In genomic region chr11:117994250-117995057, GRCm38 (mm10) we compare ENCODE assay signal across 8 mouse cellular contexts. TPM values are rescaled to one million over a fixed set of nuclear protein-coding genes. Genes with fewer than 3 reads are reported as not detected.
DNase-seq lines count a peak whose midpoint lies in the region; ATAC-seq and TF ChIP-seq lines count a peak whose summit lies in the region.

No protein-coding gene starts in this region.

- no peaks in the 10 kb centered on the region for H3K27me3 ChIP-seq in intestine, embryonic 14.5 days (replicated peaks; ENCODE audit: control insufficient read depth, insufficient read depth, low read length)
- no peaks in the 10 kb centered on the region for H3K27me3 ChIP-seq in midbrain, postnatal 0 days (ENCODE audit: insufficient read depth, low read length)

- no peak for TF ChIP-seq CTCF in bone marrow macrophage, adult 2 months (IDR thresholded peaks at IDR 0.05; ENCODE audit: low read depth, low read length)
- TF ChIP-seq CTCF in midbrain, postnatal 0 days (IDR thresholded peaks at IDR 0.05): no peak

- H3K27ac ChIP-seq in bone marrow macrophage, adult 2 months (ENCODE audit: insufficient read depth, low read depth, low read length): peak overlapping the region; percentile 34; the same call in 1 of the 2 replicates
- peak overlapping the region; percentile 69 for H3K27ac ChIP-seq in intestine, embryonic 14.5 days (ENCODE audit: low read depth)
- H3K27ac ChIP-seq in midbrain, postnatal 0 days (ENCODE audit: low read depth, low read length): no peak overlapping the region

- TF ChIP-seq POLR2A in bone marrow macrophage, adult 2 months (IDR thresholded peaks at IDR 0.05; ENCODE audit: borderline replicate concordance, low read depth, low read length): no peak

- H3K4me3 ChIP-seq in bone marrow macrophage, adult 2 months (ENCODE audit: insufficient read depth, low read length): no peak overlapping the region
- no peak overlapping the region for H3K4me3 ChIP-seq in intestine, embryonic 14.5 days (ENCODE audit: low read depth, low read length)
- H3K4me3 ChIP-seq in midbrain, postnatal 0 days (ENCODE audit: low read depth, low read length): no peak overlapping the region

- peaks cover 4% of the 10 kb centered on the region; the same call in 1 of the 2 replicates for H3K36me3 ChIP-seq in intestine, embryonic 14.5 days (ENCODE audit: control insufficient read depth, insufficient read depth, low read length)
- H3K36me3 ChIP-seq in midbrain, postnatal 0 days (ENCODE audit: insufficient read depth, low read length): no peaks in the 10 kb centered on the region

- intact Hi-C loops in left cerebral cortex, postnatal 36 days (cut with DNase I): no loop called here
- intact Hi-C loops in left cerebral cortex, postnatal 10 days (cut with DNase I): no loop called here

- H3K4me2 ChIP-seq in intestine, embryonic 14.5 days (ENCODE audit: low read length): 0 out of 2 replicates have a peak overlapping the region, but pooled peaks have one; percentile 4
- H3K4me2 ChIP-seq in midbrain, postnatal 0 days (ENCODE audit: low read depth, low read length, poor library complexity, severe bottlenecking): no peak overlapping the region

- peak; percentile 25 to 40 for DNase-seq in left cerebral cortex, postnatal 36 days (ENCODE audit: low spot score in 2 of 2)
- no peak for DNase-seq in left cerebral cortex, postnatal 10 days (ENCODE audit: extremely low spot score in 1 of 2, low spot score in 2 of 2)
- DNase-seq in intestine, embryonic 14.5 days (ENCODE audit: low spot score): no peak
- DNase-seq in lung, postnatal 10 days: peak; percentile 59
- no peak for DNase-seq in midbrain, postnatal 0 days (ENCODE audit: low spot score)
- no peak for DNase-seq in adrenal gland, adult 18-20 months (ENCODE audit: low spot score in 2 of 2)

- no peak overlapping the region for H3K9ac ChIP-seq in intestine, embryonic 14.5 days (ENCODE audit: low read length)
- no peak overlapping the region for H3K9ac ChIP-seq in midbrain, postnatal 0 days (replicated peaks; ENCODE audit: low read length, poor library complexity, severe bottlenecking)

- no peaks in the 10 kb centered on the region for H3K9me3 ChIP-seq in intestine, embryonic 14.5 days (ENCODE audit: control insufficient read depth, low read length)
- no peaks in the 10 kb centered on the region for H3K9me3 ChIP-seq in midbrain, postnatal 0 days (ENCODE audit: low read length)

- H3K4me1 ChIP-seq in bone marrow macrophage, adult 2 months (ENCODE audit: control insufficient read depth, insufficient read depth, low read length): peaks cover 72% of the 10 kb centered on the region
- peaks cover 37% of the 10 kb centered on the region for H3K4me1 ChIP-seq in intestine, embryonic 14.5 days (replicated peaks; ENCODE audit: control insufficient read depth, insufficient read depth, low read length)
- H3K4me1 ChIP-seq in midbrain, postnatal 0 days (ENCODE audit: insufficient read depth, low read length): peaks cover 9% of the 10 kb centered on the region; the same call in 1 of the 2 replicates

- peak; percentile 21; the same call in 1 of the 2 replicates for ATAC-seq in intestine, embryonic 14.5 days (replicated peaks; ENCODE audit: low FRiP score, low TSS enrichment, low read depth)
- ATAC-seq in megakaryocyte progenitor cell, adult 5-6 weeks (replicated peaks; ENCODE audit: poor library complexity): no peak
- ATAC-seq in midbrain, postnatal 0 days (ENCODE audit: low FRiP score): no peak

- 36% methylated on average over 9 of the region's 9 CpGs for WGBS in intestine, embryonic 14.5 days
- WGBS in midbrain, postnatal 0 days: 70% methylated on average over 9 of the region's 9 CpGs

RNA-seq across cellular contexts. Expression of gene Pgs1, which starts 8.4 kb away (rescaled TPM):
- total RNA-seq in left cerebral cortex, postnatal 36 days (2021): 10 to 100 TPM; 82.8 to 86.3 TPM
- 10 to 100 TPM; 58.6 to 62.3 TPM for total RNA-seq in left cerebral cortex, postnatal 10 days (2021)
- 35.4 and 37.1 TPM in 2 replicates for polyA plus RNA-seq in bone marrow macrophage, adult 2 months (2012; ENCODE audit: insufficient read depth, insufficient read length, missing spikeins)
- polyA plus RNA-seq in intestine, embryonic 14.5 days (2014; fragmentation: Nextera tagmentation; extraction: Ambion mirVana): 31.6 and 33.8 TPM in 2 replicates
- 13.0 and 14.7 TPM in 2 replicates for total RNA-seq in megakaryocyte progenitor cell, adult 5-6 weeks (2015)
- total RNA-seq in megakaryocyte progenitor cell, adult 5-6 weeks (2017): 15.6 and 18.7 TPM in 2 replicates
- 62.0 and 72.2 TPM in 2 replicates for total RNA-seq in midbrain, postnatal 0 days (2014; rRNA removed)
- 55.0 and 61.8 TPM in 2 replicates for polyA plus RNA-seq in midbrain, postnatal 0 days (2015; fragmentation: Nextera tagmentation; extraction: Ambion mirVana)
- 10 to 100 TPM; 47.8 to 65.5 TPM for total RNA-seq in adrenal gland, adult 18-20 months (2021)

RNA-seq across cellular contexts. Expression of gene Socs3, which starts 24.6 kb away (rescaled TPM):
- total RNA-seq in left cerebral cortex, postnatal 36 days (2021): 1 to 10 TPM; 2.8 to 5.0 TPM
- total RNA-seq in left cerebral cortex, postnatal 10 days (2021): 1 to 10 TPM; 2.3 to 2.6 TPM
- 6.9 and 7.1 TPM in 2 replicates for polyA plus RNA-seq in bone marrow macrophage, adult 2 months (2012; ENCODE audit: insufficient read depth, insufficient read length, missing spikeins)
- polyA plus RNA-seq in intestine, embryonic 14.5 days (2014; fragmentation: Nextera tagmentation; extraction: Ambion mirVana): 8.1 and 8.7 TPM in 2 replicates
- total RNA-seq in megakaryocyte progenitor cell, adult 5-6 weeks (2015): 0.76 and 0.96 TPM in 2 replicates
- total RNA-seq in megakaryocyte progenitor cell, adult 5-6 weeks (2017): 0.79 and 1.1 TPM in 2 replicates
- 7.3 and 8.5 TPM in 2 replicates for total RNA-seq in midbrain, postnatal 0 days (2014; rRNA removed)
- polyA plus RNA-seq in midbrain, postnatal 0 days (2015; fragmentation: Nextera tagmentation; extraction: Ambion mirVana): 4.4 and 4.9 TPM in 2 replicates
- 1 to 10 TPM; 4.2 to 5.6 TPM for total RNA-seq in adrenal gland, adult 18-20 months (2021)

Comparison
In these comparisons a context has a peak if more than half of its experiments do, and no peak if none do; other contexts are left out.
1. DNase-seq: peak in left cerebral cortex, postnatal 36 days (2 of 2) and lung, postnatal 10 days (single experiment); none in left cerebral cortex, postnatal 10 days (0 of 2), intestine, embryonic 14.5 days (single experiment), midbrain, postnatal 0 days (single experiment) and adrenal gland, adult 18-20 months (0 of 2).